Mouse (Mus musculus) T-helper 2 cell (primary cell): Measurements from ENCODE around the gene Vars2.

ENCODE experiments used
- in situ Hi-C: fragments of 300-600 bp; cut with MboI, MseI; formaldehyde crosslinking; loops from one replicate; pipeline ENCODE4 v1.15.1; 2025; ENCODE audit warnings: high pct_unique_total_duplicates

The Vars2 gene

DNA sequence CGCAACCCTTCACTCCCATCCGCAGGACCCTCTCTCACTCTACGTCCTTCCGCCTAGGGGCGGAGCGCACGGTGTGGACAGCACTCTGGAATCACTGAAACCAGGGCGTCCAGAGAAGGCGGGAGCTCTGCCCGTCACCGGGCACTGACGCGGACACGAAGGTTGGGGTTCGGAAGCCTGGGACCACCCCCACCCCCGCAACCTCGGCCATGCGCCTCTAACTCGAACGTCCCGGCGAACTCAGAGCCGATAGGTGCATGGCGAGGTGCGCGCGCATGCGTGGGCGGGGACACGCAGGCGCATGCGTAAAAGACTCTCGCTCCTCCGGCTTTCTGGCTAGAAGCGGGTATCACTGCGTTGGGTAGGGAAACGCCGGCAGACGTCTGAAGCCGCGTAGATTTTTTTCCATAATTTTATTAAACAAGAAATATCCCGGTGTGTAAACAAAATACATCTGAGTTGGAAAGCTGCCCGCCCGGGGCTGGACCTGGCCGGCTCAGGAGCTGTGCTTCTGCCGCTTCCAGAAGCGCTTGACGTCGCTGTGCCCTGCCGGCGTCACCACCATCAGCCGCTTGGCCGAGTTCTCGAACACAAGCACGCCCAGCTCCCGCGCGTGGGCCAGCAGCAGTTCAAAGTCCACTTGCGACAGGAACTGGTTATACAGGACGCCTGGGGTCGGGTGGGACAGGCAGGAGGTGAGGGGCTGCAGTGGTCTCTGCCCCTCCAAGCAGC, at the start of gene Vars2:
Gene Vars2 (minus strand): TSS at position 259 of the 732 bp plus-strand sequence.
- in situ Hi-C loops = no loop called here

DNA sequence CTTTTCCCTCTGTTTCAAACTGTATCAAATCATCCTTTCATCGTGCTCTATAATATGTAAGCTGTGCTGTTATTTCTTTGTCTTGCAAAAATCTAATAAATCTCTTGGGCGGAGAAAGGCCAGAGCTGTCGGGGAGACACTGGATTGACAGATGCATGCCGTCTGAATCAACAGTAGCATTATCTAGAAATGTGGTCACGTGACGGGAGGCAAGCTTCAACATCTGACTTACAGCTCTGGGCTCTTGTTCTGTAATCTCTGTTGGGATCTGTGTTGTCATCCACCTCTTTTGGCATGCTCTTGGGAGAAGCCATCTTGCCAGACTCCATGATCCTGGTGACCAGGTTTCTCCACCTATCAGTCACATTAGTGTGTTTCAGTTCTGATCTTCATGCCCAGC, 49.7 kb upstream of the Vars2 start:
- in situ Hi-C loops = no loop called here

DNA sequence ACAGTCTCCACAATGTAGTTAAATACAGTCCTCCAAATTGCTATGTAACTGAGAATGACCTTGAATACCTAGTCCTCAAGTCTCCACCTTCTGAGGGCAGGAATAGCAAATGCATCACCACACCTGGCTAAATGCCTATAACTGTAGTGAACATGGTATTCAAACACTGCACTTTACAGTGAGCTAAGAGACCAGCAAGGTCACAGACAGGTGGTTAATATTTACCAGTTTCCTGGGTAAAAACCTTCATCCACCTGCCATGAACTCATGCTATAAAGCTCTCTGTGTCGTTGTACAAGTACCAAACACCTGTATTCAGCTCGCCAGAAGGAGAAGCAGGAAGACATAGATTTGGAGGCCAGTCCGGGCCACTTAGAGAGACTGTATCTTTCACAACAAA, 48.7 kb upstream of the Vars2 start:
- in situ Hi-C loops = no loop called here

GRCm38 (mm10) chr17:35710705-35711347, 43.4 kb upstream of the Vars2 start:
- in situ Hi-C loops = no loop called here

DNA sequence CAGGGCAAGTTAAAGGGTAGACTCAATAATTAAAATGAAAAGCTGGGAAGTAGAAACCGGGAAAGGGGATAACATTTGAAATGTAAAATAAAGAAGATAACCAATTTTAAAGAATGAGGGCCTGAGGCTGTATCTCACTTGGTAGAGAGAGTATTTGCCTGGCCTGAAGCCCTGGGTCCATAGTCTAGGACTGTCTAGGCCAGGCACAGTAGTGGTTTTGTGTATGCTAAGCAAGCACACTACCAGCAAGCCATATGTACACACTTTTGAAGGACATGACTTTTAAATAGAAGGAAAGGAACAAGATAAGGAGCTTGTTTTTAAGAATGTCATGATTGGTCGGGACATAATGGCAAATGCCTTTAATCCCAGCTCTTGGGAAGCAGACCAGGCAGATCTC, 41.2 kb upstream of the Vars2 start:
- in situ Hi-C loops = loop anchor here (5.0 kb wide), 1 partner anchor 36 kb away; the partner anchor contains the start of gene Gtf2h4

DNA sequence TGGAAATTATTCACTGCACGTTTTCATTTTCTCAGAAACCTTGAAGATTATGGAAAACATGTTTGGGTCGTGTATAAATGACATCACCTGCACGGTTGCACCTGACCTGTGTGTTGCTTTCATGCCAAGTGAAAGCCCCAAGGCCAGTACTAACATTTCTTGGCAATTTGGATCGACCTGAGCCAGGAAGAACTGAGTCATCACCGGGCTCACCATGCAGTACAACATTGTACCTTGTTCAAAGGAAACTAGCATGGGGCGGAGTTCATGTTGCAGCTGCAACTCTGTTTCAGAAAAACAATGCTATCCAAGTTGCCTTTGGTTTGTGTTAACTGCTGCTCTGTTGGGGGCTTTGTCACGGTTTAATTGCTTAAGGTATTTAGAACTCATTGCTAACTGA, 40.5 kb upstream of the Vars2 start:
- in situ Hi-C loops = loop anchor here (5.0 kb wide), 1 partner anchor 36 kb away; the partner anchor contains the start of gene Gtf2h4

DNA sequence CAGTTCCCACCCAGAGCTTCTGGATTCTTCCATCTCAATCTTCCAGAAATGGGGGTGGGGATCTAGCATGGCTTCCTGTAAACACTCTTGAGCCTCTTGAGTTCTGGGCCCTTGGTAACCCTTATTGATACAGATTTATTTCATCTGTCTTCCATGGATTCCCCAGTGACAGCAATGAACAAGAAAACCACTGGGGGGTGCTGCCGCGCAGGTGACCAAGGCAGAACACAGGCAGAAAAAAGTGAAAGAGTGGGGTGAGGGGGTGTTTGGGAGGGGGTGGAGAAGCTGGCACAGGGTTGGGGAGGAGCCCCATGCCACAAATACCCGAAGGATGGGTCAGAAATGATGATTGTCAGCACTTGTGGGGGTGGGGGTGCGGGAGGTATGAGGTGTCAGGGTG, 38.4 kb upstream of the Vars2 start:
- in situ Hi-C loops = loop anchor here (5.0 kb wide), 1 partner anchor 34 kb away; the partner anchor contains the start of gene Gtf2h4

- in situ Hi-C loops = loop anchor here (5.0 kb wide), 1 partner anchor 33 kb away; the partner anchor contains the start of gene Gtf2h4
Observed at GRCm38 (mm10) chr17:35704621-35705464, 37.5 kb upstream of the Vars2 start, which contains the start of gene Ddr1. Gene Ddr1 (minus strand): TSS chr17:35704621.

GRCm38 (mm10) chr17:35703751-35704271, 36.4 kb upstream of the Vars2 start:
- in situ Hi-C loops = no loop called here

DNA sequence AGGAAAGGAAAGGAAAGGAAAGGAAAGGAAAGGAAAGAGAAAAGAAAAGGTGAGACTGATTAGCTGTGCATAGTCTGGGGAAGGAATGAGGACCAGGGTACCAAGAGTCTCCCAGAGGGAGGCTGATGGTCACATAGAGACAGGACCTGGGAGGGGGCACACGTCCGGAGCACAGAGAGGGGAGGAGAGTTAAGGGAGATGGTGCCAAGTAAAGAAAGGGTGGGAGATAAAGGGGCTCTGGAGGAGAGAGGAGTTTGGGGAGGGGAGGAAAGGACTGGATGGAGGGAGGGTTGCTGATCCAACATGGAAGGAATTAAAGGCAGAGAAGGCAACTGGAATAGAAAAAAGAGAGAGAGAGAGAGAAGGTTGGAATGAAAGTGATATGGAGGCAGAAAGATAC, 35.7 kb upstream of the Vars2 start:
- in situ Hi-C loops = no loop called here

- in situ Hi-C loops = no loop called here
Observed at GRCm38 (mm10) chr17:35702605-35703004, 35.2 kb upstream of the Vars2 start.

DNA sequence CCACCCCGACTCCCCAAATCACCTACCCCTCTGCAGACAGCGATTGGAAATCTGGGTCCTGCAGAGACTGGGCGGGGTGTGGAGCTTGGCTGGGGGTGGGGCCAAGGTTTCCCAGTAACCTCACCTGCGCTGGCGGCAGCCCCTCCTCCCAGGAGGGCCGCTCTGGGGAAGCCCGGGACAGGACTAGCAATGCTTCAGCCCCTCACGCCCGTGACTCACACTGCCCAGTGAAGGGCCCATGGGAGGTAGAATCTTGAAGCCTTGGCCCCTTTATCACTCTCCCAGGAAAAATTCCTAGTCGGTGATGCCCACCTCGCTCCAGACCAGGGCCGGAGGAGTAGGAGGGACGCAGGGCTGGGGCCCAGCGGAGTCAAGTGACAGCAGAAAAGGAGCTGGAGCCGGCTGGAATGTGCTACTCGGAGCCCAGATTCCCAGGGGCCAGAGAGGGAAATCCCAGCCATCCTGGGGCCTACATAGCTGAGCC, 34.6 kb upstream of the Vars2 start:
- in situ Hi-C loops = no loop called here

GRCm38 (mm10) chr17:35701203-35701977, 34.0 kb upstream of the Vars2 start:
- in situ Hi-C loops = no loop called here

- in situ Hi-C loops = no loop called here
Observed at GRCm38 (mm10) chr17:35700371-35700961, 33.1 kb upstream of the Vars2 start.

GRCm38 (mm10) chr17:35699919-35700318, 32.5 kb upstream of the Vars2 start:
- in situ Hi-C loops = no loop called here

DNA sequence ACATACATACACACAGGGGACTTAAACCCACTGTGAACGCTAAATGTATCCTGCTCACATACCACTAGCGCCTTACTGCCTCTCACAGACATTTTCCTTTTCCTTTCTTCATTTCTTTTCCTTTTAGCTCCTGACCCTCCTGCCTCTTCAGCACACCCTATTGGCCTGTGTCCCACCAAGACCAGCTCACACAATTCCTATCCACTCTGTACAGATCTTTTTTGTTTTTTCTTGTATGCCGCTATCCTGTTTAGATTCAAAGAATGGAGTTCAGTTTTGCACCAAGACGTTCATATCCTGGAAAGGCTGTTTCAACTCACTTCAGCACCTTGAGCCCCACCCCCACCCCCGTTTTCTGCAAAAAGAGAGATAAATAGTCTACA, 31.1 kb upstream of the Vars2 start:
- in situ Hi-C loops = no loop called here

- in situ Hi-C loops = no loop called here
Observed at GRCm38 (mm10) chr17:35697759-35698500, 30.5 kb upstream of the Vars2 start.

GRCm38 (mm10) chr17:35697429-35697758, 30.0 kb upstream of the Vars2 start:
- in situ Hi-C loops = no loop called here

DNA sequence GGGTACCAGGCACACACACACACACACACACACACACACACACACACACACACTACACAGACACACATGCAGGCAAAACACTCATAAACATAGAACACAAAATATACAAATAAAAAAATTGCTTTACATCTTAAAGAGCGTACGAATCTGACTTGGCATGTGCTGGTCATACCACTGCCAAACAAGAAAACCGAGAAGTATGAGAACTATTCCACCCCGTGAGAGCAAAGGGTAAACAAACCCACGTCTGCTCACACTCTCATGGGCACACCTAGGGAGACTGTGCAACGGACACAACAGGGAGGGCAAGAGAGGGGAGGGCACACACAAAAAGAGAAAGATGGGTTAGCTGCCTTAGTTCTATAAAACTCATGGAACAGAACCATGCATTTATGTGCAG, 29.3 kb upstream of the Vars2 start:
- in situ Hi-C loops = no loop called here

DNA sequence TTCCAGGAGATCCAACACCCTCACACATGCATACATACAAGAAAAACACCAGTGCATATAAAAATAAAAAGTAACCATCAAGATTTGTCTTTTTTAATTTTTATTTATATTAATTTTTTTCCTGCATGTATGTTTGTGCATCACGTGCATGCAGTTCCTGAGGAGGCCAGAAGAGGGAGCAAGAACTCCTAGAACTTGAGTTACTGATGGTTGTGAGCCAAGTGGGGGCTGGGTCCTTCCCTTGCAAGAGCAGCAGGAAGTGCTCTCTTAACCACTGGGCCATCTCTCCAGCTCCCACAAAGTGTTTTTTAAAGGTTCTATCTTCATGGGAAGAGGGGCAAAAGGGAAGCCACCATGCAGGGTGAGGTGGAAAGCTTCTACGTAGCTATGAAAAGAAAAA, 27.9 kb upstream of the Vars2 start:
- in situ Hi-C loops = no loop called here
